Mouse (Mus musculus) heart, embryonic 10.5 days (tissue): ENCODE data around the gene Cyp51. TPM values are rescaled to one million over a fixed set of nuclear protein-coding genes. Genes with fewer than 3 reads are reported as not detected.

Experiments used
- DNase-seq: peaks from one replicate; pipeline ENCODE4 v3.0.0-alpha.2; 2017; ENCODE audit warnings: low spot score
- H3K27ac ChIP-seq: fragments of 300-500 bp; sonication (generic); 2 replicates; pipeline ENCODE4 v1.5.1; 2016; ENCODE audit warnings: mild to moderate bottlenecking
- H3K27me3 ChIP-seq: fragments of 300-500 bp; sonication (generic); 2 replicates; pipeline ENCODE4 v1.6.1; 2016; ENCODE audit warnings: mild to moderate bottlenecking; ENCODE audit not compliant: poor library complexity, insufficient read depth, severe bottlenecking
- H3K36me3 ChIP-seq: fragments of 300-500 bp; sonication (generic); 2 replicates; pipeline ENCODE4 v1.6.1; 2016; ENCODE audit warnings: mild to moderate bottlenecking, moderate library complexity
- H3K4me1 ChIP-seq: fragments of 300-500 bp; sonication (generic); 2 replicates; pipeline ENCODE4 v1.6.1; 2016; ENCODE audit warnings: mild to moderate bottlenecking
- H3K4me3 ChIP-seq: fragments of 300-500 bp; sonication (generic); 2 replicates; pipeline ENCODE4 v1.5.1; 2016; ENCODE audit warnings: mild to moderate bottlenecking, moderate library complexity
- H3K9me3 ChIP-seq: fragments of 300-500 bp; sonication (generic); 2 replicates; pipeline ENCODE4 v1.6.1; 2016; ENCODE audit warnings: mild to moderate bottlenecking, moderate library complexity
- WGBS: fragments of 180-500 bp; shearing (Covaris S2); methylation state at CpG from one replicate; pipeline ENCODE4 v1.1.7; 2016; 5-methylcytosine and 5-hydroxymethylcytosine counted together
- polyA plus RNA-seq: library from polyadenylated mRNA; unstranded; fragments of >200 nt; fragmentation: Nextera tagmentation; extraction: Ambion mirVana; gene quantifications from 2 replicates; pipeline ENCODE4 v1.2.1, GENCODE M21; 2016

Gene Cyp51
- polyA plus RNA-seq, 1 experiment from 2014 or later: 68.9 TPM

DNA sequence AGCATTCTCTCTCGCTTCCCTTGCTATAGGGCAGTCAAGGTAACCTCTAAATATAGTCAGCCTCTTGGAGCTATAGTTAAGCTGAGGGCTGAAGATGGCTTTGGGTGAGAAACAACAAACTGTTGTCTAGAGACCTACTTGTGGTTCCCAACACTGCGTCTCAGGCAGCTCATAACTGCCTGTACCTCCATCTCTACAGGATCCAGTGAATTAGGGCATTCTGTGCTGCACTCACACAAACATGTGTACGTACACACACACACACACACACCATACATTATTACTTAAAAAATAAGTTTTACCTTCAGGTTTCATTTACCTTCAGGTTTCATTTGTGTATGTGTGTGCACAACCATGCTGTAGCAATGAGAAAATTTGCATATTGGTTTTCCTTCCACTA, 25.5 kb downstream of the Cyp51 start:
- H3K27ac ChIP-seq: no peak overlapping the region
- WGBS: 94% methylated on average over 3 of the region's 3 CpGs
- H3K27me3 ChIP-seq: no peaks in the 10 kb centered on the region
- H3K36me3 ChIP-seq: peaks cover 78% of the 10 kb centered on the region
- H3K4me3 ChIP-seq: no peak overlapping the region
- DNase-seq: no peak
- no peaks in the 10 kb centered on the region for H3K9me3 ChIP-seq
- no peaks in the 10 kb centered on the region for H3K4me1 ChIP-seq

DNA sequence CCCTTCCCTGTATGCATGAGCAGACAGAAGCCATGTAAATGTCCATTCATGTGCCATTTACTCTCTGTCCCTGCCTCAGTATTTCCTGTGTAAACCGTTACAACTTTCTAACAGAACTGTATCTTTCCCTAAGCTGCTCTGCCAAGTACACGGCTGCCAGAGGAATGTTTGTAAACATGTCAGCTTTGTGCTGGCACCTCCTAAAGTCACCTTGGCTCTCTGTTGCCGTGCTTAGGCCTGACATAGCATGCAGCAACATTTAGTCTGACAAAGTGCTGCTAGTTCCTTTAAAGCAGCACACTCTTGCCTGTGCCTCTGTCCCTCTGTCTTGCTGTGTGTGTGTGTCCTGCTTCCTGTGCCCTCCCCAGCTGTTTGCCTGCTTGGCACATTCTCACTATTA, 37.3 kb downstream of the Cyp51 start:
- Histone ChIP-seq H3K9me3 (no peaks in the 10 kb centered on the region), H3K4me3 (no peak overlapping the region), H3K4me1 (no peaks in the 10 kb centered on the region), H3K27ac (no peak overlapping the region), H3K36me3 (peaks cover 85% of the 10 kb centered on the region), H3K27me3 (no peaks in the 10 kb centered on the region)
- 78% methylated on average over 3 of the region's 3 CpGs for WGBS
- DNase-seq: no peak

DNA sequence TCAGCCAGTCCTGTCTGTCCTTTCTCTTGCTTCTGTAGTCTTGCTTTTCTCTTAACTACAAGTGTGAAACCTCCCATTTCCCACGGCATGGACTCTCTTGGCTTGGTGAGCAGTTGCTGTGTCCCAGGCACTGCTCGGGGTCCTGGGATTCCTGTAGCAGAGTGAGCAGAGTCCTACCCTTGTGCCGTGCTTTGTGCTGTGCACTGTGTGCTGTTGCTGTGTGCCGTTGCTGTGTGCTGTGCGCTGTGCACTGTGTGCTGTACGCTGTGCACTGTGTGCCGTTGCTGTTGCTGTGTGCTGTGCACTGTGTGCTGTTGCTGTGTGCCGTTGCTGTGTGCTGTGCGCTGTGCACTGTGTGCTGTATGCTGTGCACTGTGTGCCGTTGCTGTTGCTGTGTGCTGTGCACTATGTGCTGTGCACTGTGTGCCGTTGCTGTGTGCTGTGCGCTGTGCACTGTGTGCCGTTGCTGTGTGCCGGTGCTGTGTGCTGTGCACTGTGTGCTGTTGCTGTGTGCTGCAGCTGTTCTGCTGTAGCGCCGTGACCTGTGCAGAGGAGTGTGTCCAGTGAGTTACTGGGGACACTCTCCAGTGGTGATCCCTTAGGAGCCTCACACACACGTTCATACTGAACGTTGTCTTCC, 38.0 kb downstream of the Cyp51 start:
- H3K27ac ChIP-seq: no peak overlapping the region
- WGBS: 89% methylated on average over 18 of the region's 18 CpGs
- no peaks in the 10 kb centered on the region for H3K27me3 ChIP-seq
- no peak for DNase-seq
- no peaks in the 10 kb centered on the region for H3K9me3 ChIP-seq
- H3K4me3 ChIP-seq: no peak overlapping the region
- peaks cover 85% of the 10 kb centered on the region for H3K36me3 ChIP-seq
- no peaks in the 10 kb centered on the region for H3K4me1 ChIP-seq

DNA sequence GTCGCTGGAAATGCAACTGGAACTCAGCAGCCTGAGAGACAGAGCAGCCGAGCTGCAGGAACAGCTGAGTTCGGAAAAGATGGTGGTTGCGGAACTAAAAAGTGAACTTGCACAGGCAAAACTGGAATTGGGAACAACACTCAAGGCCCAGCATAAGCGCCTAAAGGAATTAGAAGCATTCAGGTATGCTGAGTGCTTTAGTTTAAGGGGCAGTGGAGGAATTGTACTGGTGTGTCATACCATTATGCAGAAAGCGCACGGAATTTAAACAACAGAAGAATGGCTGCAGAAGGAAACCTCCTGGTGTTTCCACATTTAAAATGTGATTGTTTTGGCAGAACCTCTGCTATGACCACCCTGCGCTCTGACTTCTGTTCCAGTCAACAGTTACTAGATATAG, 44.2 kb downstream of the Cyp51 start:
- no peak overlapping the region for H3K4me3 ChIP-seq
- 92% methylated on average over 8 of the region's 8 CpGs for WGBS

DNA sequence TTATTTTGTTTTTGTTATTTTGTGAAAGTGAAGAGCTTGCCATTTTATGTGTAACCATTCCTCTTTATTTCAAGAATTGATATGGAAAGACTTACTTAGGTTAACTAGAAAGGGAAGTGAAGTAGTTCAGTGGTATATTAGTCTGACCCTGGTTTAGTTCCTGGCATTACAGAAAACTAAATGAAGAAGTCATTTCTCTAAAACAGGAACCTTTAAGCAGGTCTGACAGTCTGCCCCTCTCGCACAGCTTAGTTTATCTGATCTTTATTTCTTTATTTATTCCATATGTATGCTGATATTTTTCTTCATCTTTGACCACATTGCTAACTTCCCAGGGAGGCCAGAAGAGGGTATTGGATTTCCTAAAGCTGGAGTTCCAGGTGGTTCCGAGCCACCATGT, 63.6 kb downstream of the Cyp51 start:
- Histone ChIP-seq H3K9me3 (no peaks in the 10 kb centered on the region), H3K27ac (no peak overlapping the region), H3K4me1 (no peaks in the 10 kb centered on the region), H3K27me3 (no peaks in the 10 kb centered on the region), H3K36me3 (peaks cover 69% of the 10 kb centered on the region), H3K4me3 (no peak overlapping the region)
- DNase-seq: no peak
- 96% methylated on average over 2 of the region's 2 CpGs for WGBS

More for the DNA sequence above, 44.2 kb downstream of the Cyp51 start:
- Histone ChIP-seq H3K27ac (no peak overlapping the region), H3K9me3 (no peaks in the 10 kb centered on the region), H3K36me3 (peaks cover 84% of the 10 kb centered on the region), H3K4me1 (no peaks in the 10 kb centered on the region), H3K27me3 (no peaks in the 10 kb centered on the region)
- no peak for DNase-seq

DNA sequence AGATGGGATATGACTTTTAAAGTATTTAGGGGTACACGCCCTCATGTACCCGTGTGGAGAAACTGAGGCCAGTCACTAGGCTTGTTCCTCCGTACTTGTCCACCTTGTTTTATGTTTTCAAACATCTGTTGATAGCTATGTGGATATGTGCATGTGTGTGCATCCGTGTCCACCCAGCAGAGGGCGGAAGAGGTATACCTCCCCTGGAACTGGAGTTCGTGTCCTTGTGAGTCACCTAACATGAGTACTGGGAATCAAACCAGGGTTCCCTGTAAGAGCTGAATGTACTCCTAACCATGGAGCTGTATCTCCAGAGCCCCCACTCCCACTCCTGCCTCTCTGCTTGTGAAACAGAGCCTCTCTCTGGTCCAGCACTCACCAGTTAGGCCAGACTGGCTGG, 64.2 kb downstream of the Cyp51 start:
- H3K36me3 ChIP-seq: peaks cover 70% of the 10 kb centered on the region
- H3K27ac ChIP-seq: no peak overlapping the region
- DNase-seq: no peak

DNA sequence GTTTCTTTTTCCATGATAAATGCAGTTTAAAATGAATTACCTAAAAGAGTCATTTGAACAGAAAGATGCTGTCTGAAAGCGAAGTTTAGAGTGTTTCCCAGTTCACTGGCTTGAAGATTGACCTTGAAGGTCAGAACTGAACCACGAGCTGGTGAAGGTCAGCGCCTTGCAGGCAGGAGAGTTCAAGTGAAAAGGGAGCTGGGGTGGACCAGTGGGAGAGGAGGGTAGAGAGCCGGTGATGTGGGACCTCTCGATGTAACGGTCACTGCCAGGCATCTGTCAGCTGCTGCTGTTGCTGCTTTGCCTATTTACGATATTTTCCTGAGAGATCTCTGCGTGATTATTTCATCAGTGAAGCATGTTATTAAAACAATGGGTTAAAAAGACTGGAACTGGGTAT, 65.2 kb downstream of the Cyp51 start:
- no peaks in the 10 kb centered on the region for H3K4me1 ChIP-seq
- 87% methylated on average over 8 of the region's 8 CpGs for WGBS
- no peak for DNase-seq
- no peak overlapping the region for H3K27ac ChIP-seq
- no peak overlapping the region for H3K4me3 ChIP-seq
- no peaks in the 10 kb centered on the region for H3K9me3 ChIP-seq
- no peaks in the 10 kb centered on the region for H3K27me3 ChIP-seq
- H3K36me3 ChIP-seq: peaks cover 72% of the 10 kb centered on the region

More for the DNA sequence above, 64.2 kb downstream of the Cyp51 start:
- 89% methylated on average over 6 of the region's 6 CpGs for WGBS
- H3K9me3 ChIP-seq: no peaks in the 10 kb centered on the region
- no peaks in the 10 kb centered on the region for H3K4me1 ChIP-seq
- no peaks in the 10 kb centered on the region for H3K27me3 ChIP-seq
- H3K4me3 ChIP-seq: no peak overlapping the region

DNA sequence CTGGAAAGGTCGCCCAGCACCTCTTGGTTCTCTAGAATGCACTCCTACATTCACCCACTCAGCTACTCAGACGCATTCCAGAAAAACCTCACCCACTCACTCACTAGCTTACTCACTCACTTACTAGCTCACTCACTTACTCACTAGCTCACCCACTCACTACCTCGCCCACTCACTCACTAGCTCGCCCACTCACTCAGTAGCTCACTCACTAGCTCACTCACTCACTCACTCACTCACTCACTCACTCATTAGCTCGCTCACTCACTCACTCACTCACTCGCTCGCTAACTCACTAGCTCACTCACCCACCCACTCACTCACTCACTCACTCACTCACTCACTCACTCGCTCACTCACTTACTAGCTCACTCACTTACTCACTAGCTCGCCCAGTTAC, 67.9 kb downstream of the Cyp51 start:
- Histone ChIP-seq H3K27me3 (no peaks in the 10 kb centered on the region), H3K27ac (no peak overlapping the region), H3K4me1 (no peaks in the 10 kb centered on the region), H3K4me3 (no peak overlapping the region), H3K9me3 (no peaks in the 10 kb centered on the region), H3K36me3 (peaks cover 58% of the 10 kb centered on the region)
- 92% methylated on average over 9 of the region's 9 CpGs for WGBS
- DNase-seq: no peak

DNA sequence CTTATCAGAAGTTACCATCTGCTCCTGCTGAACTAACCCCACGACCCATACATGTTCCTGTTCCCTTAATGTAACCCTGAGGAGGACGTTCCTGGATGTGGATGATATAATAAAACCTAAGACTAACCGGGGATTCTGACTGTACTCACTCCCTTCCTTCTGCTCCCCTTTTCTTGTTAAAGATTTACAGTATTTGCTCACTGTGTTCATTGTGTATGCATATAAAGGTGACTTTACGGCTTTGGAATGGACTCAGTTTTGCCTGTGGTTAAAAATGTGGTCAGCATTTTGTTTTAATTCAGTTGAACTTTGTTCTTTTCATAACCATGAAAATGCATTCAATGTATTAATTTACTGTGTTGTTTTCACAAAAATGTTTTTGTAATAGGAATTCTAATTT, 72.7 kb downstream of the Cyp51 start:
- 89% methylated on average over 4 of the region's 4 CpGs for WGBS
- Histone ChIP-seq H3K4me3 (no peak overlapping the region), H3K9me3 (no peaks in the 10 kb centered on the region), H3K4me1 (no peaks in the 10 kb centered on the region), H3K27ac (no peak overlapping the region), H3K36me3 (peaks cover 43% of the 10 kb centered on the region), H3K27me3 (no peaks in the 10 kb centered on the region)
- no peak for DNase-seq

Other genes starting within 250 kb of the Cyp51 start
- gene Mterf1a, start 210.8 kb downstream of the Cyp51 start, polyA plus RNA-seq: 6.2 and 7.5 TPM in 2 replicates
- gene Akap9, start 176.7 kb downstream of the Cyp51 start, polyA plus RNA-seq: 107 and 121 TPM in 2 replicates
- 2.2 and 3.1 TPM in 2 replicates for gene Mterf1b, start 87.6 kb upstream of the Cyp51 start, polyA plus RNA-seq